Mouse (Mus musculus) layer of hippocampus, postnatal 14 days (tissue): ENCODE measurements at regions not wholly inside any gene's neighbourhood (a gene's known extent, or its start where the extent isn't known, plus 50 kb on each side); places are given as distances from the start of the nearest gene placed in this dataset.

Experiments used
- DNase-seq, 2 experiments: peaks; one replicate each; pipeline ENCODE4 v3.0.0; 2021 to 2022; ENCODE audit warnings: low spot score in 2 of 2, mixed read lengths in 1 of 2

- DNase-seq: no peak
Observed at GRCm38 (mm10) chr14:17234898-17235297, 415.9 kb upstream of the Rarb start.

GRCm38 (mm10) chr14:17211502-17211901 lies 392.5 kb upstream of the Rarb start:
- no peak for DNase-seq

GRCm38 (mm10) chr14:17205691-17206090 lies 386.7 kb upstream of the Rarb start:
- no peak for DNase-seq

- no peak for DNase-seq
Observed at GRCm38 (mm10) chr14:17203251-17204015, 384.5 kb upstream of the Rarb start.

- no peak for DNase-seq
Observed at GRCm38 (mm10) chr14:17192953-17193352, 374.0 kb upstream of the Rarb start.

GRCm38 (mm10) chr14:17173218-17173617 lies 354.3 kb upstream of the Rarb start:
- DNase-seq: no peak

- peak; percentile 19 to 25 for DNase-seq
Observed at GRCm38 (mm10) chr14:17172330-17173110, 353.6 kb upstream of the Rarb start.

GRCm38 (mm10) chr14:17171896-17172295 lies 352.9 kb upstream of the Rarb start:
- DNase-seq: no peak

GRCm38 (mm10) chr14:17158324-17158723 lies 339.4 kb upstream of the Rarb start:
- DNase-seq: no peak

- no peak for DNase-seq
Observed at GRCm38 (mm10) chr14:17156402-17156954, 337.5 kb upstream of the Rarb start.

GRCm38 (mm10) chr14:17120679-17121078 lies 301.7 kb upstream of the Rarb start:
- no peak for DNase-seq

GRCm38 (mm10) chr14:17106668-17107067 lies 287.7 kb upstream of the Rarb start:
- no peak for DNase-seq

GRCm38 (mm10) chr14:17102486-17102885 lies 283.5 kb upstream of the Rarb start:
- DNase-seq: no peak

- no peak for DNase-seq
Observed at GRCm38 (mm10) chr14:17090573-17090937, 271.6 kb upstream of the Rarb start.

GRCm38 (mm10) chr14:17089640-17090572 lies 270.9 kb upstream of the Rarb start:
- DNase-seq: no peak

- no peak for DNase-seq
Observed at GRCm38 (mm10) chr14:17089089-17089634, 270.2 kb upstream of the Rarb start.

- no peak for DNase-seq
Observed at GRCm38 (mm10) chr14:17087828-17088227, 268.9 kb upstream of the Rarb start.

- DNase-seq: no peak
Observed at GRCm38 (mm10) chr14:17083907-17084306, 265.0 kb upstream of the Rarb start.

GRCm38 (mm10) chr14:17081904-17082303 lies 262.9 kb upstream of the Rarb start:
- DNase-seq: no peak

- no peak for DNase-seq
Observed at GRCm38 (mm10) chr14:17079513-17079912, 260.6 kb upstream of the Rarb start.

GRCm38 (mm10) chr14:17061358-17061757 lies 242.4 kb upstream of the Rarb start:
- no peak for DNase-seq
